Mouse (Mus musculus) MEL (cell line): Measurements from ENCODE around the gene Fto. TPM values are rescaled to one million over a fixed set of nuclear protein-coding genes. Genes with fewer than 3 reads are reported as not detected.

Experiments
- DNase-seq: peaks from one replicate; pipeline ENCODE4 v3.0.0; 2011; ENCODE audit warnings: low read depth, low spot score
- H3K27ac ChIP-seq: 2 replicates; pipeline ENCODE4 v1.5.1; 2012; ENCODE audit warnings: low read depth, mild to moderate bottlenecking, control low read depth, low read length, moderate library complexity; ENCODE audit not compliant: control insufficient read depth
- H3K27me3 ChIP-seq, 2 experiments: fragments of 150-350 bp in 1 of 2; sonication (generic) in 1 of 2; 2 replicates each; pipeline ENCODE4 v1.6.1; 2012; ENCODE audit warnings: low read length in 2 of 2, mild to moderate bottlenecking in 2 of 2, improper control_type of control experiment in 1 of 2, moderate library complexity in 1 of 2; ENCODE audit not compliant: insufficient read depth in 2 of 2, control insufficient read depth in 1 of 2
- H3K36me3 ChIP-seq, 2 experiments: 2 replicates each; pipeline ENCODE4 v1.6.1; 2012 to 2014; ENCODE audit warnings: low read length in 2 of 2, improper control_type of control experiment in 1 of 2, inconsistent platforms in 1 of 2, mild to moderate bottlenecking in 1 of 2; ENCODE audit not compliant: insufficient read depth in 2 of 2, control insufficient read depth in 1 of 2
- H3K4me1 ChIP-seq, 2 experiments: fragments of 150-350 bp in 1 of 2; sonication (generic) in 1 of 2; 2 replicates each; pipeline ENCODE4 v1.6.1; 2012; ENCODE audit warnings: low read length in 2 of 2, improper control_type of control experiment in 1 of 2, mild to moderate bottlenecking in 1 of 2; ENCODE audit not compliant: insufficient read depth in 2 of 2, control insufficient read depth in 1 of 2
- H3K4me3 ChIP-seq, 2 experiments: fragments of 150-350 bp in 1 of 2; sonication (generic) in 1 of 2; 2 replicates each; pipeline ENCODE4 v1.5.1; 2012; ENCODE audit warnings: low read depth in 2 of 2, low read length in 2 of 2, mild to moderate bottlenecking in 2 of 2, moderate library complexity in 2 of 2, control low read depth in 1 of 2, improper control_type of control experiment in 1 of 2; ENCODE audit not compliant: control insufficient read depth in 1 of 2, insufficient read depth in 1 of 2
- H3K79me2 ChIP-seq: 2 replicates; pipeline ENCODE4 v1.6.1; 2012; ENCODE audit warnings: mild to moderate bottlenecking, low read length, moderate library complexity; ENCODE audit not compliant: control insufficient read depth, poor library complexity, insufficient read depth
- H3K9ac ChIP-seq: 2 replicates; pipeline ENCODE4 v1.6.1; 2012; ENCODE audit warnings: low read depth, mild to moderate bottlenecking, control low read depth, low read length, moderate library complexity; ENCODE audit not compliant: control insufficient read depth, poor library complexity, severe bottlenecking
- H3K9me3 ChIP-seq: fragments of 150-350 bp; sonication (generic); replicated peaks from 2 replicates; pipeline ENCODE4 v1.6.1; 2012; ENCODE audit warnings: mild to moderate bottlenecking, low read length, improper control_type of control experiment, moderate library complexity; ENCODE audit not compliant: insufficient read depth
- BHLHE40 ChIP-seq: IDR thresholded peaks from 2 replicates; pipeline ENCODE4 v1.6.1; 2012; ENCODE audit warnings: low read depth, mild to moderate bottlenecking, inconsistent platforms, low read length, improper control_type of control experiment, borderline replicate concordance
- CHD1 ChIP-seq: IDR thresholded peaks from 2 replicates; pipeline ENCODE4 v1.6.1; 2012; ENCODE audit warnings: low read depth, mild to moderate bottlenecking, inconsistent platforms, low read length, improper control_type of control experiment
- CHD2 ChIP-seq: IDR thresholded peaks from 2 replicates; pipeline ENCODE4 v1.6.1; 2011; ENCODE audit warnings: low read length, improper control_type of control experiment
- CTCF ChIP-seq, 3 experiments: IDR thresholded peaks in 2 of 3; conservative IDR thresholded peaks in 1 of 3; 2 replicates each; pipeline ENCODE4 v1.5.1; 2011 to 2012; ENCODE audit warnings: low read length in 3 of 3, low read depth in 2 of 3, mild to moderate bottlenecking in 2 of 3, improper control_type of control experiment in 1 of 3, inconsistent platforms in 1 of 3, mixed read lengths in 1 of 3, moderate library complexity in 1 of 3; ENCODE audit not compliant: control insufficient read depth in 1 of 3, insufficient read depth in 1 of 3, poor library complexity in 1 of 3, severe bottlenecking in 1 of 3
- E2F4 ChIP-seq: IDR thresholded peaks from 2 replicates; pipeline ENCODE4 v1.6.1; 2011; ENCODE audit warnings: low read depth, low read length, improper control_type of control experiment, borderline replicate concordance
- ELF1 ChIP-seq: IDR thresholded peaks from 2 replicates; pipeline ENCODE4 v1.6.1; 2014; ENCODE audit warnings: low read depth, mild to moderate bottlenecking, inconsistent platforms, low read length, improper control_type of control experiment, moderate library complexity
- EP300 ChIP-seq, 2 experiments: IDR thresholded peaks; 2 replicates each; pipeline ENCODE4 v1.6.1; 2011; ENCODE audit warnings: improper control_type of control experiment in 2 of 2, low read length in 2 of 2, low read depth in 1 of 2, mild to moderate bottlenecking in 1 of 2
- ETS1 ChIP-seq: IDR thresholded peaks from 2 replicates; pipeline ENCODE4 v1.6.1; 2012; ENCODE audit warnings: low read depth, mild to moderate bottlenecking, inconsistent platforms, low read length, improper control_type of control experiment, moderate library complexity
- JUND ChIP-seq: IDR thresholded peaks from 2 replicates; pipeline ENCODE4 v1.6.1; 2011; ENCODE audit warnings: low read depth, mild to moderate bottlenecking, improper control_type of control experiment, low read length
- KAT2A ChIP-seq: conservative IDR thresholded peaks from 2 replicates; pipeline ENCODE4 v1.6.1; 2012; ENCODE audit warnings: low read depth, low read length, improper control_type of control experiment, inconsistent platforms
- MAFK ChIP-seq: IDR thresholded peaks from 2 replicates; pipeline ENCODE4 v1.6.1; 2011; ENCODE audit warnings: low read depth, mild to moderate bottlenecking, low read length, improper control_type of control experiment, borderline replicate concordance
- MAX ChIP-seq: IDR thresholded peaks from 2 replicates; pipeline ENCODE4 v1.6.1; 2011; ENCODE audit warnings: low read length, improper control_type of control experiment
- MAZ ChIP-seq: IDR thresholded peaks from 2 replicates; pipeline ENCODE4 v1.6.1; 2012; ENCODE audit warnings: low read depth, mild to moderate bottlenecking, inconsistent platforms, low read length, improper control_type of control experiment
- MEF2A ChIP-seq: IDR thresholded peaks from 2 replicates; pipeline ENCODE4 v1.6.1; 2014; ENCODE audit warnings: low read depth, mild to moderate bottlenecking, inconsistent platforms, low read length, improper control_type of control experiment; ENCODE audit not compliant: poor library complexity, insufficient replicate concordance, severe bottlenecking; ENCODE audit errors: extremely low read depth
- MXI1 ChIP-seq: IDR thresholded peaks from 2 replicates; pipeline ENCODE4 v1.6.1; 2011; ENCODE audit warnings: mild to moderate bottlenecking, low read depth, low read length, improper control_type of control experiment
- MYB ChIP-seq: IDR thresholded peaks from 2 replicates; pipeline ENCODE4 v1.6.1; 2011; ENCODE audit warnings: mild to moderate bottlenecking, low read depth, low read length, improper control_type of control experiment
- MYC ChIP-seq: IDR thresholded peaks from 2 replicates; pipeline ENCODE4 v1.6.1; 2011; ENCODE audit warnings: low read depth, mild to moderate bottlenecking, low read length, improper control_type of control experiment, moderate library complexity
- NELFE ChIP-seq: IDR thresholded peaks from 2 replicates; pipeline ENCODE4 v1.6.1; 2011; ENCODE audit warnings: low read depth, low read length, improper control_type of control experiment
- NRF1 ChIP-seq: IDR thresholded peaks from 2 replicates; pipeline ENCODE4 v1.6.1; 2014; ENCODE audit warnings: low read depth, mild to moderate bottlenecking, inconsistent platforms, low read length, improper control_type of control experiment, moderate library complexity; ENCODE audit not compliant: poor library complexity, insufficient read depth, severe bottlenecking
- POLR2AphosphoS2 ChIP-seq: IDR thresholded peaks from 2 replicates; pipeline ENCODE4 v1.6.1; 2011; ENCODE audit warnings: low read length, improper control_type of control experiment
- POLR2AphosphoS5 ChIP-seq: IDR thresholded peaks from 2 replicates; pipeline ENCODE4 v1.6.1; 2012; ENCODE audit warnings: low read depth, borderline replicate concordance, mild to moderate bottlenecking, inconsistent platforms, low read length, moderate library complexity, mixed read lengths
- RCOR1 ChIP-seq: IDR thresholded peaks from 2 replicates; pipeline ENCODE4 v1.6.1; 2012; ENCODE audit warnings: low read depth, mild to moderate bottlenecking, inconsistent platforms, low read length, improper control_type of control experiment
- SIN3A ChIP-seq: IDR thresholded peaks from 2 replicates; pipeline ENCODE4 v1.6.1; 2012; ENCODE audit warnings: low read length, improper control_type of control experiment, inconsistent platforms
- TBP ChIP-seq: IDR thresholded peaks from 2 replicates; pipeline ENCODE4 v1.8.0; 2011; ENCODE audit warnings: low read depth, low read length, improper control_type of control experiment
- TCF12 ChIP-seq: IDR thresholded peaks from 2 replicates; pipeline ENCODE4 v1.6.1; 2014; ENCODE audit warnings: low read depth, mild to moderate bottlenecking, inconsistent platforms, low read length, improper control_type of control experiment, moderate library complexity
- UBTF ChIP-seq: IDR thresholded peaks from 2 replicates; pipeline ENCODE4 v1.6.1; 2012; ENCODE audit warnings: low read depth, mild to moderate bottlenecking, inconsistent platforms, low read length, improper control_type of control experiment, moderate library complexity, borderline replicate concordance; ENCODE audit not compliant: insufficient read depth
- USF1 ChIP-seq: IDR thresholded peaks from 2 replicates; pipeline ENCODE4 v1.6.1; 2014; ENCODE audit warnings: low read depth, mild to moderate bottlenecking, inconsistent platforms, low read length, improper control_type of control experiment, moderate library complexity
- USF2 ChIP-seq, 2 experiments: IDR thresholded peaks; 2 replicates each; pipeline ENCODE4 v1.6.1; 2011 to 2012; ENCODE audit warnings: improper control_type of control experiment in 2 of 2, low read length in 2 of 2, borderline replicate concordance in 1 of 2, inconsistent platforms in 1 of 2, low read depth in 1 of 2, mild to moderate bottlenecking in 1 of 2; ENCODE audit not compliant: insufficient read depth in 1 of 2
- ZC3H11A ChIP-seq: IDR thresholded peaks from 2 replicates; pipeline ENCODE4 v1.6.1; 2012; ENCODE audit warnings: low read depth, mild to moderate bottlenecking, inconsistent platforms, low read length, improper control_type of control experiment
- ZKSCAN1 ChIP-seq: IDR thresholded peaks from 2 replicates; pipeline ENCODE4 v1.6.1; 2012; ENCODE audit warnings: low read depth, mild to moderate bottlenecking, inconsistent platforms, low read length, improper control_type of control experiment, moderate library complexity
- ZMIZ1 ChIP-seq: IDR thresholded peaks from 2 replicates; pipeline ENCODE4 v1.6.1; 2012; ENCODE audit warnings: low read depth, mild to moderate bottlenecking, inconsistent platforms, low read length, improper control_type of control experiment, moderate library complexity
- ZNF384 ChIP-seq: IDR thresholded peaks from 2 replicates; pipeline ENCODE4 v1.6.1; 2012; ENCODE audit warnings: low read depth, mild to moderate bottlenecking, inconsistent platforms, low read length, improper control_type of control experiment
- polyA plus RNA-seq, 2 experiments: library from polyadenylated mRNA; stranded (reverse) in 1 of 2; unstranded in 1 of 2; fragments of >175 nt in 1 of 2; fragments of >200 nt in 1 of 2; gene quantifications; 2 replicates each; pipeline versions ENCODE4 v1.2.1 to v1.2.4; 2012; ENCODE audit warnings: low replicate concordance in 2 of 2, low read depth in 1 of 2; ENCODE audit not compliant: insufficient read length in 2 of 2, insufficient read depth in 1 of 2, missing spikeins in 1 of 2
- total RNA-seq: library from RNA; depleted of rRNA; stranded (reverse); fragments of 300-350 nt; gene quantifications from 2 replicates; pipeline ENCODE4 v1.2.3, GENCODE M21; 2012

Gene Fto
- total and polyA plus RNA-seq, 3 experiments: 13.5 to 41.1 TPM; not detected in 1

DNA sequence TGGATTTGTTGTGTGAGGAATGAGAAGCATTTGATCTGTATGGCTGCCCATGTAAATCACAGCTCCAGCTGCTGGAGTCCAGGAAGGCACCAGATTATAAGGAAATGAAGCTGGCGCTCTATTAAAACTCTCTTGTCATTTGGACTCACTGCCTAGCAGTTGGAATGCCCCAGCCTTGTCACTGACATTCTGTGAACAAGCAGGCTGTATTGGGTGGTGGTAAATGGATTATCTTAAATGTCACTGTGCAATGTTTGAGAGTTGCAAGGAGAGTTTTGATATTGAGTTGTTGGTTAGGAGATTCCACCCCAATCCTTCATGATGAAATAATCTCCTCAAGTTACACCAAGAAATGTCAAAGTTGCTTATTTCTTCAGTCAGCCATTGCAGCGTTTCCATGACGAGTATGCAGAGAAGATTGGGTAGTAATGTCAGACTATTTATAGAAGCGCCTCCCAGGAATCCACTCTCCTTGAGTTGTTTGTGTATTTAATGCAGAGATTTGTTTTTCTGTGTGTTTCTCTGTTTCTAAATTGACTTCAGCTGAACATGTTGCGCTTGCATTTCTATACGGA, 246.8 kb downstream of the Fto start:
- no peak for DNase-seq
- no peaks in the 10 kb centered on the region for H3K27me3 ChIP-seq
- H3K4me3 ChIP-seq: no peak overlapping the region
- H3K27ac ChIP-seq: no peak overlapping the region
- H3K79me2 ChIP-seq: no peaks in the 10 kb centered on the region
- no peak overlapping the region for H3K9ac ChIP-seq
- H3K9me3 ChIP-seq: no peaks in the 10 kb centered on the region
- TF ChIP-seq POLR2AphosphoS5 (no peak), TCF12 (no peak), KAT2A (no peak), E2F4 (no peak), JUND (no peak), MYC (no peak), MAX (no peak), ZC3H11A (no peak), ZKSCAN1 (no peak), USF2 (IDR thresholded peaks at IDR 0.05; ENCODE audit: borderline replicate concordance in 1 of 2, insufficient read depth in 1 of 2, low read depth in 1 of 2, low read length in 2 of 2) (no peak), RCOR1 (no peak), MXI1 (no peak), NELFE (no peak), CHD1 (no peak), TBP (no peak), ETS1 (no peak), NRF1 (no peak), MAFK (no peak), USF1 (no peak), ELF1 (no peak)
- peaks cover 0 to 10% of the 10 kb centered on the region in 2 experiments for H3K4me1 ChIP-seq
- H3K36me3 ChIP-seq: peaks cover 0 to 10% of the 10 kb centered on the region in 2 experiments; a peak in 2 of 4 replicates

DNA sequence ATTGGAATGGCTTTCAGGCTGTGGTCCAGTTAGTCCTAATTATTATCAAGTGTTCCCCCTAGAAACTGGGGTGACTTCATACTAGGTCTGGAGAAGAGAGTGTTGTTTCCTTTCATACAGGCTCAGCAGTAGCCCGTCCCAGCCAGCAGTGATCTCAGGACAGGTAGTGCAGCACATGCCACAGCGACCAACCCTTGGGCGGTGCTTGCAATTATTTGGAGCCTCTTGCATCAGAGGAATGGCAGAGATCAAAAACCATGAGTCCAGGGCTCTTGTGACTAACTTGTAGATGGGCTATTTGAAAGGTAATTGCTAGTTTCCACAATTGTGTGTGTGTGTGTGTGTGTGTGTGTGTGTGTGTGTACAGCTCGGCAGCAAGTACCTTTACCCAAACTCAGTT, 247.9 kb downstream of the Fto start:
- Histone ChIP-seq H3K9ac (no peak overlapping the region), H3K27ac (no peak overlapping the region), H3K4me1 (peaks cover 0 to 10% of the 10 kb centered on the region in 2 experiments), H3K4me3 (no peak overlapping the region), H3K79me2 (no peaks in the 10 kb centered on the region), H3K36me3 (peaks cover 0 to 10% of the 10 kb centered on the region in 2 experiments; a peak in 2 of 4 replicates), H3K27me3 (no peaks in the 10 kb centered on the region), H3K9me3 (no peaks in the 10 kb centered on the region)
- DNase-seq: no peak
- TF ChIP-seq CHD2 (no peak), EP300 (IDR thresholded peaks at IDR 0.05; ENCODE audit: low read depth in 1 of 2, low read length in 2 of 2) (no peak), CTCF (IDR thresholded peaks at IDR 0.05 in 2 of 3, conservative IDR thresholded peaks at IDR 0.05 in 1 of 3; ENCODE audit: control insufficient read depth in 1 of 3, insufficient read depth in 1 of 3, low read depth in 2 of 3, low read length in 3 of 3, poor library complexity in 1 of 3, severe bottlenecking in 1 of 3) (no peak), MYB (no peak), TCF12 (no peak), KAT2A (no peak), MAZ (no peak), NELFE (no peak), CHD1 (no peak), POLR2AphosphoS2 (no peak), BHLHE40 (no peak), MEF2A (no peak), UBTF (no peak), ZMIZ1 (no peak), POLR2AphosphoS5 (no peak), ZNF384 (no peak), SIN3A (no peak), E2F4 (no peak)
